Mouse (Mus musculus): ENCODE data around the gene Gtf3c4.

- TF ChIP-seq CTCF (IDR thresholded peaks at IDR 0.05; ENCODE audit: low read depth) (no peak), EP300 (IDR thresholded peaks at IDR 0.05; ENCODE audit: low read depth) (no peak)
Measured at GRCm38 (mm10) chr2:28774073-28774472, 66.1 kb downstream of the Gtf3c4 start.

Measured in liver, embryonic 14.5 days (tissue).